Mouse (Mus musculus): Measurements from ENCODE around the gene Gm10972. TPM values are rescaled to one million over a fixed set of nuclear protein-coding genes. Genes with fewer than 3 reads are reported as not detected.
A peak's percentile ranks its signal among the peaks of the same experiment; 100 is the strongest.
"Not testable (repeated sequence)": the region's sequence is repeated elsewhere in the genome, so short reads cannot be mapped to it uniquely, and the experiment has no call there.

The Gm10972 gene
- polyA plus RNA-seq, 1 experiment = not detected

DNA sequence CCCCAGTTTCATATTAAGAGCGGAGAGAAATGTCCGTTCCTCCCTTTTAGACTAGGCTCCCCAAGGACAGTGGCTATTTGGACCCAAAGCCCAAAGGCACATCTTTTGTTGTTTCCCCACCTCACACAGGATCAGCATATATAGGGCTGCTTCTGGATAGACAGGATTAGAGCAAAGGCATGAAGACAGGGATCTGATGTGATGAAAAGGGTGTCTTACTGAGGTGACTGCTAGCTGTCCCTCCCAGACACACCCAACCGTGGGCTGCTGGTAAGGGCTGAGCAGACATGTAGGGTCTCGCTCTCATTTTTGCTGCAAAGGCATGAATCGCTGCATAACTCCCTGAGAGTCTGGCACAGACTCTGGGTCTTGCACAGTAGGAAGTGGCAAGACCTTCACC is 14.2 kb upstream of the Gm10972 start:
- WGBS = 88% methylated on average over 5 of the region's 5 CpGs
- Histone ChIP-seq H3K27ac (ENCODE audit: insufficient read depth, low read depth, low read length) (no peak overlapping the region), H3K27me3 (replicated peaks; ENCODE audit: control insufficient read depth, insufficient read depth, low read length) (no peaks in the 10 kb centered on the region), H3K36me3 (ENCODE audit: control insufficient read depth, insufficient read depth, low read length) (peaks cover under 1% of the 10 kb centered on the region), H3K4me3 (ENCODE audit: insufficient read depth, low read depth, low read length) (no peak overlapping the region), H3K4me1 (ENCODE audit: control insufficient read depth, insufficient read depth, low read length) (no peaks in the 10 kb centered on the region)
- TF ChIP-seq POLR2A (IDR thresholded peaks at IDR 0.05; ENCODE audit: low read depth, low read length) (no peak), CTCF (conservative IDR thresholded peaks at IDR 0.05; ENCODE audit: insufficient read depth, insufficient read length, low read depth, low read length) (no peak)
- DNase-seq = no peak

GRCm38 (mm10) chr3:94629876-94630275 is 13.0 kb upstream of the Gm10972 start:
- Histone ChIP-seq H3K27me3 (replicated peaks; ENCODE audit: control insufficient read depth, insufficient read depth, low read length) (no peaks in the 10 kb centered on the region), H3K27ac (ENCODE audit: insufficient read depth, low read depth, low read length) (no peak overlapping the region), H3K4me3 (ENCODE audit: insufficient read depth, low read depth, low read length) (no peak overlapping the region), H3K36me3 (ENCODE audit: control insufficient read depth, insufficient read depth, low read length) (peaks cover 1% of the 10 kb centered on the region), H3K4me1 (ENCODE audit: control insufficient read depth, insufficient read depth, low read length) (no peaks in the 10 kb centered on the region)
- TF ChIP-seq POLR2A (IDR thresholded peaks at IDR 0.05; ENCODE audit: low read depth, low read length) (no peak), CTCF (conservative IDR thresholded peaks at IDR 0.05; ENCODE audit: insufficient read depth, insufficient read length, low read depth, low read length) (no peak)
- DNase-seq = no peak
- 70% methylated on average over 3 of the region's 3 CpGs for WGBS

DNA sequence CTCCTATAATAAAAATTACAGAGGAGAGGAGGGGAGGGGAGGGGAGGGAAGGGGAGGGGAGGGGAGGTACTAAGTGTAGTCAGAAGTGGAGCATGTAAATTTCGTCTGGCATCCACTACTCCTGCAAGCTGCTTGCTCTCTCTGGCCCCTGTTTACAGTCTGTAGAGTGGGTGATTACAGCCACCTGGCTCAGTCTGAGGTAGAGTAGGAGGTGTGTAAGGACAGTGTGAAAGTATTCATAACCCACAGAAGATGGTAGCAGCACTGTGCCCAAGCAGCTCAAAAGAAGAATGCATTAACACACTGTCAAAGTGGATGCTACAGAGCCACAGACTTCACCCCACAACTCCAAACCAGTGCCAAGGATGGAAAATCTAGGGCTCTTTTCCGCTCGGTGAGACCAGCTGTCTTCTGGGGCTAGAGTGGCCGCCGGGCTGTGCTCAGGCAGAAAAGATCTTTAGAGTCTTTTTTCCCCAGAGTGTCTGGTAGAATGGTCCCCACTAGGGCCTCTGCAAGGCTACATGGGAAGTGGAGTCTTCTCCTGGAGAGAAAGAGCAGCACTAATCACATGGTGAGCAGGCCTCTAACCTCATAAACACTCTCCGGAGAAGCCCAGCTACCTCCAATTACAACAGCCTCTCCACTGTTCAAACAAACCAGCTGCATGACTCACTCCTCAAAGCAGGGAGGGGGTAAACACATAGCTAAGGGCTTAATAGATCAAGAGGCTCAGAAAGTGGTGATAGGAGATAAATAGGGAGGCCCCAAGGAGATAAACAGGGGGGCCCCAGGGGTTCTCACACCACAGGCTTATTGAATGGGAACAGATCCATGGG is 6.1 kb downstream of the Gm10972 start:
- no peaks in the 10 kb centered on the region for H3K27me3 ChIP-seq (replicated peaks; ENCODE audit: control insufficient read depth, insufficient read depth, low read length)
- H3K36me3 ChIP-seq (ENCODE audit: control insufficient read depth, insufficient read depth, low read length) = no peaks in the 10 kb centered on the region
- no peak overlapping the region for H3K27ac ChIP-seq (ENCODE audit: insufficient read depth, low read depth, low read length)
- 53% methylated on average over 6 of the region's 6 CpGs for WGBS
- no peak for TF ChIP-seq CTCF (conservative IDR thresholded peaks at IDR 0.05; ENCODE audit: insufficient read depth, insufficient read length, low read depth, low read length)
- TF ChIP-seq POLR2A (IDR thresholded peaks at IDR 0.05; ENCODE audit: low read depth, low read length) = no peak
- no peak for DNase-seq
- no peak overlapping the region for H3K4me3 ChIP-seq (ENCODE audit: insufficient read depth, low read depth, low read length)
- peaks cover 15% of the 10 kb centered on the region for H3K4me1 ChIP-seq (ENCODE audit: control insufficient read depth, insufficient read depth, low read length)

GRCm38 (mm10) chr3:94650409-94650808 is 7.5 kb downstream of the Gm10972 start:
- TF ChIP-seq CTCF (conservative IDR thresholded peaks at IDR 0.05; ENCODE audit: insufficient read depth, insufficient read length, low read depth, low read length) = no peak
- no peak for TF ChIP-seq POLR2A (IDR thresholded peaks at IDR 0.05; ENCODE audit: low read depth, low read length)
- Histone ChIP-seq H3K4me1 (ENCODE audit: control insufficient read depth, insufficient read depth, low read length) (peaks cover 15% of the 10 kb centered on the region), H3K36me3 (ENCODE audit: control insufficient read depth, insufficient read depth, low read length) (no peaks in the 10 kb centered on the region), H3K27ac (ENCODE audit: insufficient read depth, low read depth, low read length) (no peak overlapping the region), H3K4me3 (ENCODE audit: insufficient read depth, low read depth, low read length) (no peak overlapping the region), H3K27me3 (replicated peaks; ENCODE audit: control insufficient read depth, insufficient read depth, low read length) (no peaks in the 10 kb centered on the region)
- DNase-seq = peak; percentile 44
- 31% methylated on average over 7 of the region's 7 CpGs for WGBS

- H3K4me1 ChIP-seq (ENCODE audit: control insufficient read depth, insufficient read depth, low read length) = peaks cover 12% of the 10 kb centered on the region
- 33% methylated on average over 1 of the region's 1 CpGs for WGBS
- not testable (repeated sequence) for H3K27ac ChIP-seq (ENCODE audit: insufficient read depth, low read depth, low read length); H3K36me3 ChIP-seq (ENCODE audit: control insufficient read depth, insufficient read depth, low read length); H3K27me3 ChIP-seq (replicated peaks; ENCODE audit: control insufficient read depth, insufficient read depth, low read length); H3K4me3 ChIP-seq (ENCODE audit: insufficient read depth, low read depth, low read length)
- peak; percentile 43 for DNase-seq
These were observed 11.1 kb downstream of the Gm10972 start for GRCm38 (mm10) chr3:94653967-94654366.

DNA sequence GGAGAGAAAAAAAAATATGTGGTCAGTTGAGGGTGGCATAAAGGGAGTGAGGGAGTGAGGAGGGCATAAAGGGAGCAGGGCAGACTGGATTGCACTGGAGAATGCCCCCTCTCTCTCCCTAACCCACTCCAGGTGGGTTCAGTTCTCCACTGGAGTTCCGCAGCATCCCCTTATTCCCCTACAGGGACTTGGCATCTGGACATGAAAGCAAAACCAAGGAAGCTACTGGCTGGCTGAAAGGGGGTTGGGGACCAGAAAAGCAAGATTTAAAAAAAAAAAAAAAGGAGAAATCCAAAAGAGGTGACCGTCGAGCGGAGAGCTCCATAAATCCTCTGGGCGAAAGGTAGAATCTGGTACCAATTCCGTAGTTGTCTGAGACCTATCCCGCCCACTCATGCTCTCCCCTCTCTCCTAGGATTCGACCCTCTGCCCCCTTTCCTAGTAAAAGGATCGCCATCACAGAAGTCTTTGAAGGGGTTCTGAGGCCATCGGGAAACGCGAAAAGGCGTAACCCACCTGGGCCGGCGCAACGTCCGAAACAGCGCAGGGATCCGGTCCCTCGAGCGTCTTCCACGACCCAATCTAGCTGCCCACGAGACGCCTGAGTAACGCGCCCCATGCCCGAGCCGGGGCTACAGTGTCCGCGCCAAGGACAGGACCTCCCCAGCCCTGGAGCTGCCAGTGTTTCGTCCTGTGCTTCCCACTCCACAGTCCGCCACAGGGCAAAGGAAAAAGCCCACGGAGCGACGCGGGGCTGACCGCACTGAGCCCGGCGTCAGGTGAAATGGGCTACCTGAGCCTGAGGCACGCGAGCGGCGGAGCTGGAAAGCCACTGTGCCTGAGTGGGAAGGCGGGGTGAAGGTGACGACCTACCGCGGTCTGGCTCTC is 15.2 kb downstream of the Gm10972 start:
- not testable (repeated sequence) for DNase-seq; H3K27me3 ChIP-seq (replicated peaks; ENCODE audit: control insufficient read depth, insufficient read depth, low read length); H3K4me1 ChIP-seq (ENCODE audit: control insufficient read depth, insufficient read depth, low read length); H3K36me3 ChIP-seq (ENCODE audit: control insufficient read depth, insufficient read depth, low read length)
- peak overlapping the region; percentile 59; the same call in 1 of the 2 replicates for H3K27ac ChIP-seq (ENCODE audit: insufficient read depth, low read depth, low read length)
- 4% methylated on average over 24 of the region's 47 CpGs for WGBS
- peak overlapping the region; percentile 65 for H3K4me3 ChIP-seq (ENCODE audit: insufficient read depth, low read depth, low read length)

GRCm38 (mm10) chr3:94658740-94659095 is 15.8 kb downstream of the Gm10972 start, which contains the start of gene Tuft1:
TSS of gene Tuft1 (minus strand) at chr3:94658872.
- peak; percentile 90 for DNase-seq
- peak within 1 kb of the TSS; percentile 65 for H3K4me3 ChIP-seq (ENCODE audit: insufficient read depth, low read depth, low read length)
- not testable (repeated sequence) for H3K27me3 ChIP-seq (replicated peaks; ENCODE audit: control insufficient read depth, insufficient read depth, low read length); H3K4me1 ChIP-seq (ENCODE audit: control insufficient read depth, insufficient read depth, low read length); H3K36me3 ChIP-seq (ENCODE audit: control insufficient read depth, insufficient read depth, low read length)
- under 1% methylated on average over 23 of the region's 33 CpGs for WGBS
- peak within 1 kb of the TSS; percentile 93 for H3K27ac ChIP-seq (ENCODE audit: insufficient read depth, low read depth, low read length)

DNA sequence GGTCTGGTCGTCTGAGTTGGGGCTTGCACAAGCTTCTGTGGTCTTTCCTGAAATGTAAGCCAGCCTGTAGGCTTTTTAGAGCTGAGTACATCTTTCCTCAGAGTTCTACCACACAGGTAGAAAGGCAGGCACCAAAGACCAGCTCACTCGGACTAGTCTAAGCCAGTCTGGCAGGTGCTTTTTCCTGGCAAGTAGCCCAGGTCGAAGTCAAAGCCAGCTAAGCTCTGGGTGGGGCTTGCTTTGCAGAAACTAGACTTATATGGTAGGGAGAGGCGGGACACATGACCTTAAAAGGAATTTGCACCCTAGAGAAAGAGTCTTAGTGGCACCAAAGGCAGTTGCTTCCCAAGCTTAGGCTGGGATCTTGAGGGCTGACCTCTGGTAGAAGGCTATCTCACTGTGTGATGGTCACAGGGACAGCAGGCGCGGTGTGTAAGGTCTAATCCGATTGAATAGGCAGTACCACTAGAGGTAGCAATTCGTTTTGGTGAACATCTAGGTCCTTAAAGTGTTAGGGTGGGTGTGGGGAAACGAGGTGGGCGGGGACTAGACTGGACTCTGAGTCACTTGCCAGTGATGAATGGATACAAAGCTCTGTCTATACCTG is 16.3 kb downstream of the Gm10972 start:
- 29% methylated on average over 8 of the region's 10 CpGs for WGBS
- H3K36me3 ChIP-seq (ENCODE audit: control insufficient read depth, insufficient read depth, low read length); H3K27me3 ChIP-seq (replicated peaks; ENCODE audit: control insufficient read depth, insufficient read depth, low read length); H3K4me1 ChIP-seq (ENCODE audit: control insufficient read depth, insufficient read depth, low read length); H3K4me3 ChIP-seq (ENCODE audit: insufficient read depth, low read depth, low read length): not testable (repeated sequence)
- peak; percentile 82 for DNase-seq
- H3K27ac ChIP-seq (ENCODE audit: insufficient read depth, low read depth, low read length) = peak overlapping the region; percentile 93

DNA sequence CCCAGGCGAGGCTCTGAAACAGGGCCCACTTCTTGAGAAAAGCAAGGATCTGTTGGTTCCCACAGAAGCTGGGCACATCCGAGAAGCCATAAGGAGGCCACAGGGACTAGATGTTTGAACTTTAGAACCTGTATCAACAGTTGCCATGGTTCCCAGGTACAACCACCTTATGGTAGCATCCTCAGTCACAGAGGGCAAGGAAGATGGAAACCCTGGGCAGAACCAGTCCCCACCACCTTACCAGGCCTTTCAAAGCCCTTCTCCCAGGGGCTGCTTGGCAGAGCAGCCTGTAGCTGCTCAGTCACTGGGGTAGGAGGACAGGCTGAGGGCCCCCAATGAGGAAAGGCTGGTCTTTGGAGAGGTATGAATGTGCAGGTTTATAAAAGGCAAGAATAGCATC is 17.9 kb downstream of the Gm10972 start:
- H3K27me3 ChIP-seq (replicated peaks; ENCODE audit: control insufficient read depth, insufficient read depth, low read length); H3K4me1 ChIP-seq (ENCODE audit: control insufficient read depth, insufficient read depth, low read length); H3K27ac ChIP-seq (ENCODE audit: insufficient read depth, low read depth, low read length); H3K4me3 ChIP-seq (ENCODE audit: insufficient read depth, low read depth, low read length); DNase-seq; H3K36me3 ChIP-seq (ENCODE audit: control insufficient read depth, insufficient read depth, low read length): not testable (repeated sequence)
- whole genome bisulfite sequencing = 91% methylated on average over 2 of the region's 2 CpGs
